Mouse (Mus musculus): ENCODE data around the gene Abcc3. TPM values are rescaled to one million over a fixed set of nuclear protein-coding genes. Genes with fewer than 3 reads are reported as not detected.
A peak's percentile ranks its signal among the peaks of the same experiment; 100 is the strongest.

The Abcc3 gene
- total RNA-seq, 2 experiments from 2014 or later = 2.0 to 2.9 TPM

GRCm38 (mm10) chr11:94363690-94364089 lies 29.1 kb downstream of the Abcc3 start:
- intact Hi-C loops (cut with DNase I) = no loop called here
- DNase-seq (ENCODE audit: low spot score in 2 of 2) = no peak

GRCm38 (mm10) chr11:94362101-94362500 lies 30.7 kb downstream of the Abcc3 start:
- intact Hi-C loops (cut with DNase I) = no loop called here
- no peak for DNase-seq (ENCODE audit: low spot score in 2 of 2)

GRCm38 (mm10) chr11:94361166-94361870 lies 31.5 kb downstream of the Abcc3 start:
- intact Hi-C loops (cut with DNase I) = no loop called here
- no peak for DNase-seq (ENCODE audit: low spot score in 2 of 2)

- no peak for DNase-seq (ENCODE audit: low spot score in 2 of 2)
- intact Hi-C loops (cut with DNase I) = no loop called here
Observed at GRCm38 (mm10) chr11:94359168-94359567, 33.6 kb downstream of the Abcc3 start.

- intact Hi-C loops (cut with DNase I) = no loop called here
- no peak for DNase-seq (ENCODE audit: low spot score in 2 of 2)
Observed at GRCm38 (mm10) chr11:94355521-94356217, 37.1 kb downstream of the Abcc3 start.

GRCm38 (mm10) chr11:94351094-94351493 lies 41.7 kb downstream of the Abcc3 start:
- intact Hi-C loops (cut with DNase I) = no loop called here
- no peak for DNase-seq (ENCODE audit: low spot score in 2 of 2)

GRCm38 (mm10) chr11:94350337-94350736 lies 42.5 kb downstream of the Abcc3 start:
- intact Hi-C loops (cut with DNase I) = no loop called here
- DNase-seq (ENCODE audit: low spot score in 2 of 2) = no peak

- intact Hi-C loops (cut with DNase I) = no loop called here
Observed at GRCm38 (mm10) chr11:94349839-94350238, 43.0 kb downstream of the Abcc3 start.

GRCm38 (mm10) chr11:94347063-94347575 lies 45.7 kb downstream of the Abcc3 start:
- no peak for DNase-seq (ENCODE audit: low spot score in 2 of 2)
- intact Hi-C loops (cut with DNase I) = no loop called here

More at GRCm38 (mm10) chr11:94349839-94350238, 43.0 kb downstream of the Abcc3 start:
- DNase-seq (ENCODE audit: low spot score in 2 of 2) = no peak

- DNase-seq (ENCODE audit: low spot score in 2 of 2) = no peak
- intact Hi-C loops (cut with DNase I) = no loop called here
Observed at GRCm38 (mm10) chr11:94346611-94347010, 46.2 kb downstream of the Abcc3 start.

GRCm38 (mm10) chr11:94345926-94346325 lies 46.9 kb downstream of the Abcc3 start:
- intact Hi-C loops (cut with DNase I) = no loop called here
- no peak for DNase-seq (ENCODE audit: low spot score in 2 of 2)

GRCm38 (mm10) chr11:94344470-94344869 lies 48.3 kb downstream of the Abcc3 start:
- DNase-seq (ENCODE audit: low spot score in 2 of 2) = no peak
- intact Hi-C loops (cut with DNase I) = loop anchor here (5.0 kb wide), 1 partner anchor 203 kb away; the partner anchor contains the start of gene Rsad1

GRCm38 (mm10) chr11:94343955-94344358 lies 48.8 kb downstream of the Abcc3 start:
- intact Hi-C loops (cut with DNase I) = loop anchor here (5.0 kb wide), 1 partner anchor 203 kb away; the partner anchor contains the start of gene Rsad1
- no peak for DNase-seq (ENCODE audit: low spot score in 2 of 2)

- intact Hi-C loops (cut with DNase I) = loop anchor here (5.0 kb wide), 1 partner anchor 205 kb away; the partner anchor contains the start of gene Rsad1
- DNase-seq (ENCODE audit: low spot score in 2 of 2) = no peak
Observed at GRCm38 (mm10) chr11:94342114-94342905, 50.5 kb downstream of the Abcc3 start.

- DNase-seq (ENCODE audit: low spot score in 2 of 2) = no peak
- intact Hi-C loops (cut with DNase I) = loop anchor here (2.0 to 5.0 kb wide), 3 partner anchors 64 to 206 kb away; partner anchors contain the start of genes Rsad1 and Spata20
Observed at GRCm38 (mm10) chr11:94340948-94341933, 51.6 kb downstream of the Abcc3 start.

- intact Hi-C loops (cut with DNase I) = loop anchor here (2.0 to 5.0 kb wide), 3 partner anchors 65 to 207 kb away; partner anchors contain the start of genes Rsad1 and Spata20
- DNase-seq (ENCODE audit: low spot score in 2 of 2) = peak; percentile 51 to 64
Observed at GRCm38 (mm10) chr11:94339732-94340585, 52.8 kb downstream of the Abcc3 start.

- no peak for DNase-seq (ENCODE audit: low spot score in 2 of 2)
- intact Hi-C loops (cut with DNase I) = no loop called here
Observed at GRCm38 (mm10) chr11:94338347-94338746, 54.5 kb downstream of the Abcc3 start.

GRCm38 (mm10) chr11:94336551-94336950 lies 56.2 kb downstream of the Abcc3 start:
- no peak for DNase-seq (ENCODE audit: low spot score in 2 of 2)
- intact Hi-C loops (cut with DNase I) = no loop called here

All from left cerebral cortex, postnatal 25 days (tissue).